Mouse (Mus musculus) midbrain, embryonic 11.5 days (tissue): Measurements from ENCODE around the gene Olfr1120. TPM values are rescaled to one million over a fixed set of nuclear protein-coding genes. Genes with fewer than 3 reads are reported as not detected.
"Not testable (repeated sequence)": the region's sequence is repeated elsewhere in the genome, so short reads cannot be mapped to it uniquely, and the experiment has no call there.

Source experiments
- ATAC-seq: fragments of 200-750 bp; cut with Nextera tagmentation; 2 replicates; pipeline ENCODE4 v1.8.0; 2017; ENCODE audit warnings: moderate TSS enrichment, moderate library complexity; ENCODE audit not compliant: low FRiP score
- DNase-seq: peaks from one replicate; pipeline ENCODE4 v3.0.0; 2015; ENCODE audit warnings: low spot score; ENCODE audit errors: missing footprints
- H3K27ac ChIP-seq: fragments of 300-500 bp; sonication (generic); 2 replicates; pipeline ENCODE4 v1.5.1; 2014; ENCODE audit warnings: low read depth, low read length
- H3K27me3 ChIP-seq: fragments of 300-500 bp; sonication (generic); 2 replicates; pipeline ENCODE4 v1.6.1; 2014; ENCODE audit warnings: mild to moderate bottlenecking, low read length, moderate library complexity, mixed read lengths; ENCODE audit not compliant: control insufficient read depth, insufficient read depth
- H3K36me3 ChIP-seq: fragments of 300-500 bp; sonication (generic); 2 replicates; pipeline ENCODE4 v1.6.1; 2014; ENCODE audit warnings: mild to moderate bottlenecking, low read length, moderate library complexity, mixed read lengths; ENCODE audit not compliant: control insufficient read depth, insufficient read depth
- H3K4me1 ChIP-seq: fragments of 300-500 bp; sonication (generic); 2 replicates; pipeline ENCODE4 v1.6.1; 2014; ENCODE audit warnings: low read length; ENCODE audit not compliant: control insufficient read depth, insufficient read depth
- H3K4me2 ChIP-seq: fragments of 300-500 bp; sonication (generic); 2 replicates; pipeline ENCODE4 v1.6.1; 2014; ENCODE audit warnings: mild to moderate bottlenecking, moderate library complexity
- H3K4me3 ChIP-seq: fragments of 300-500 bp; sonication (generic); 2 replicates; pipeline ENCODE4 v1.5.1; 2014; ENCODE audit warnings: low read depth, low read length
- H3K9ac ChIP-seq: fragments of 300-500 bp; sonication (generic); 2 replicates; pipeline ENCODE4 v1.6.1; 2014; ENCODE audit warnings: low read length
- H3K9me3 ChIP-seq: fragments of 300-500 bp; sonication (generic); 2 replicates; pipeline ENCODE4 v1.6.1; 2016; ENCODE audit warnings: low read length; ENCODE audit not compliant: control insufficient read depth
- WGBS: fragments of 180-500 bp; shearing (Covaris S2); extraction: QIAGEN DNeasy Blood & Tissue Kit; methylation state at CpG from one replicate; pipeline ENCODE4 v1.1.7; 2014; 5-methylcytosine and 5-hydroxymethylcytosine counted together
- polyA plus RNA-seq: library from polyadenylated mRNA; unstranded; fragments of >200 nt; fragmentation: Nextera tagmentation; extraction: Ambion mirVana; gene quantifications from 2 replicates; pipeline ENCODE4 v1.2.1, GENCODE M21; 2014

The Olfr1120 gene
- polyA plus RNA-seq = not detected in 2 replicates

DNA sequence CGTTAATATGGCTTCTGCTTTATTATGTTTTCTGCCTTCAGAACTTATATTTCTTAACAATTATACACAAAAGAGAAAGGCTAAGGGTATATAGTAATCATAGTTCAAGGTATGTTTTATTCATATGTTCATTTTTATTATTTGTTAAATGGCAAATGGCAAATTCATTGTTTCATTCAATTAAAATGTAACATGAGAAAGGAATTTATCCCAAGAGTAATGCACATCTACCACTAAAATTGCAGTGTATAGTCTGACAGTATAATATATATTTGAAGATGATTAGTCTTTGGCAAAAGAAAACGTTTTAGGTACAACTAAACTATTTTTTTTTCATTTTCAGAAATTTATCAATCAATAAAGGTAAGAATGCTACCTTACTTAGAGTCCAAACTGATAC, at the start of gene Olfr1120:
Gene Olfr1120 (plus strand): TSS at position 301 of the 400 bp plus-strand sequence.
- Histone ChIP-seq H3K9ac (no peak within 1 kb of the TSS), H3K9me3 (no peaks in the 10 kb centered on the region), H3K4me3 (no peak within 1 kb of the TSS), H3K4me1 (no peaks in the 10 kb centered on the region), H3K27me3 (no peaks in the 10 kb centered on the region), H3K36me3 (no peaks in the 10 kb centered on the region), H3K27ac (no peak within 1 kb of the TSS), H3K4me2 (no peak within 1 kb of the TSS)
- DNase-seq = no peak
- ATAC-seq = no peak
- 69% methylated on average over 2 of the region's 2 CpGs for WGBS

DNA sequence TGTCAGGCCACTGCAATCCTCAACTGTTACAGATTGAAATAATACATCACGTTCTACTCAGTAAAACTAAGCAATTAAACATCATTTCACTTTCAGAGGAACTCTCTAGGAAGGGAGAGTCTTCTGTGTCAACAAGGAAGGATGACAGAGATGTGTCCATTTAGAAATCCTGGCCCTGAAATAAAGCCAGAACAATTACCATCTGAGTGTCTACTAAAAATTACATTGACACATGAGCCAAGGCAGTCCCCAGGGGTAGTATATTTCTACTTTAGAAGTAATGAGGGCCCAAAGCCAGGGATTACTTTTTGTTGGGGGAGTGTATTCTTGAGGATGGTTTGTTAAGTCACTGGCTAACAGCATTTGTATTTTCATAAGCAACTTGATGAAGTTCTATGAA, 47.3 kb upstream of the Olfr1120 start, which contains the start of gene Olfr1118:
Gene Olfr1118 (plus strand): TSS at position 301 of the 400 bp plus-strand sequence.
- Histone ChIP-seq H3K9ac (no peak within 1 kb of the TSS), H3K27me3 (no peaks in the 10 kb centered on the region), H3K9me3 (no peaks in the 10 kb centered on the region), H3K36me3 (no peaks in the 10 kb centered on the region), H3K4me2 (no peak within 1 kb of the TSS), H3K27ac (no peak within 1 kb of the TSS), H3K4me3 (no peak within 1 kb of the TSS), H3K4me1 (no peaks in the 10 kb centered on the region)
- WGBS = 70% methylated on average over 1 of the region's 1 CpGs
- DNase-seq = no peak
- no peak for ATAC-seq

DNA sequence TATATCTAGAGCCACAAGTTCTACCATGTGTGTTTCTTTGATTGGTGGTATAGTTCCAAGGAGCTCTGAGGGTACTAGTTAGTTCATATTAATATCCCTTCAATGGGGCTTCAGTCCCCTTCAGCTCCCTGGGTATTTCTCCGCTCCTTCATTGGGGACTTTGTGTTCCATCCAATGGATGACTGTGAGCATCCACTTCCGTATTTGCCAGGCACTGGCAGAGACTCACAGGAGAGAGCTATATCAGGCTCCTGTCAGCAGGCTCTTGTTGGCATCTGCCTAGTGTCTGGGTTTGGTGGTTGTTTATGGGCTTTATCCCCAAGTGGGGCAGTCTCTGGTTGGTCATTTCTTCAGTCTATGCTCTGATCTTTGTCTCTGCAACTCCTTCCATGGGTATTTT, 5.5 kb downstream of the Olfr1120 start:
- not testable (repeated sequence) for H3K27me3 ChIP-seq, ATAC-seq, H3K4me2 ChIP-seq, H3K9me3 ChIP-seq, H3K27ac ChIP-seq, H3K9ac ChIP-seq, DNase-seq, H3K4me1 ChIP-seq, H3K4me3 ChIP-seq, H3K36me3 ChIP-seq
- 90% methylated on average over 2 of the region's 2 CpGs for WGBS

DNA sequence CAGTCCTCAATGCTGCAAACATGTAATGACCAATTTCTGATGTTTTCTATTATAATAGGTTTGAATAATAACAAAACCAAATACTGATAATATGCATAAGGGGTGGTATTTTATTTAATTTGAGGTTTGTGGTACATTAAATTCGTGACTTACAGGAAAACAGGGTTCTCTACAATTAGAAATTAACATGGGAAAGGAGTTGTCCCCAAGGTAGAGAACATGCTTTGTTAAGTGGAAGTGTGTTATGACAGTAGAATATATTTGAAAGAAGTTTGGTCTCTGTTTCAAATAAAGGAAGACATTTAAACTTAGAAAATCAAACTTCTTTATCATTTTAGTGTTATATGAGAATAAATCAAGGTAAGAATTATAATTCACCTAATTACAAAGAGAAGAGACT, 15.0 kb downstream of the Olfr1120 start, which contains the start of gene Olfr1121:
Gene Olfr1121 (plus strand): TSS at position 301 of the 400 bp plus-strand sequence.
- ATAC-seq (no peak), DNase-seq (no peak)
- no peaks in the 10 kb centered on the region for H3K9me3 ChIP-seq
- H3K4me2 ChIP-seq = no peak within 1 kb of the TSS
- no peaks in the 10 kb centered on the region for H3K27me3 ChIP-seq
- no peak within 1 kb of the TSS for H3K4me3 ChIP-seq
- H3K4me1 ChIP-seq = no peaks in the 10 kb centered on the region
- no peak within 1 kb of the TSS for H3K9ac ChIP-seq
- WGBS = 42% methylated on average over 1 of the region's 1 CpGs
- H3K36me3 ChIP-seq = no peaks in the 10 kb centered on the region
- H3K27ac ChIP-seq = no peak within 1 kb of the TSS

DNA sequence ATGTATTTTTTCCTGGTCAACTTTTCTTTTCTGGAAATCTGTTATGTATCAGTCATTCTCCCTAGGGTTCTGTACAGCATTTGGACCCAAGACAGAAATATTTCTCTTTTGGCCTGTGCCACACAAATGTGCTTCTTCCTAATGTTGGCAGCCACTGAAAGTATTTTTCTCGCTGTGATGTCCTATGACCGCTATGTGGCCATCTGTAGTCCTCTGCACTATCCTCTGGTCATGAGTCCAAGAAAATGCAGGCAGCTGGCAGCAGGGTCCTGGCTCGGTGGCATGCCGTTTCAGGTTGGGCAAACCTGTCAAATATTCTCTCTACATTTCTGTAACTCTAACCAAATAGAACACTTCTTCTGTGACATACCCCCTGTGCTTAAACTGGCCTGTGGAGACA, 17.1 kb downstream of the Olfr1120 start:
- no peaks in the 10 kb centered on the region for H3K4me1 ChIP-seq
- H3K27me3 ChIP-seq = no peaks in the 10 kb centered on the region
- H3K4me3 ChIP-seq = no peak overlapping the region
- no peak overlapping the region for H3K9ac ChIP-seq
- H3K27ac ChIP-seq = no peak overlapping the region
- H3K4me2 ChIP-seq = no peak overlapping the region
- H3K36me3 ChIP-seq = no peaks in the 10 kb centered on the region
- no peak for DNase-seq
- no peak for ATAC-seq
- no peaks in the 10 kb centered on the region for H3K9me3 ChIP-seq
- WGBS = 91% methylated on average over 4 of the region's 4 CpGs

DNA sequence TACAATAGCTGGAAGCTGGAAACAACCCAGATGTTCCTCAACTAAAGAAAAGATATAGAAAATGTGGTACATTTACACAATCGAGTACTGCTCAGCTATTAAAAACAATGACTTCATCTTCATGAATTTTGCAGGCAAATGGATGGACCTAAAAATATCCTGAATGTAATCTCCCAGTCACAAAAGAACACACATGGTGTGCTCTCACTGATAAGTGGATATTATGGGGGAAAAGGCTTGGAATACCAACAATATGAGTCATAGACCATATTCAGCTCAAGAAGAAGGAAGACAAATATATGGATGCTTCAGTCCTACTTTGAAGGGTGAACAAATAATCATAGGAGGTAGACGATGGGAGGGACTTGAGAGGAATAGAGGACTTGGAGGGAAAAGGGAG, 29.3 kb downstream of the Olfr1120 start:
- H3K4me1 ChIP-seq = no peaks in the 10 kb centered on the region
- WGBS = 83% methylated on average over 2 of the region's 2 CpGs
- H3K4me3 ChIP-seq = no peak overlapping the region
- no peak overlapping the region for H3K27ac ChIP-seq
- ATAC-seq (no peak), DNase-seq (no peak)
- H3K4me2 ChIP-seq = no peak overlapping the region
- no peak overlapping the region for H3K9ac ChIP-seq
- no peaks in the 10 kb centered on the region for H3K9me3 ChIP-seq
- no peaks in the 10 kb centered on the region for H3K27me3 ChIP-seq
- H3K36me3 ChIP-seq = no peaks in the 10 kb centered on the region

DNA sequence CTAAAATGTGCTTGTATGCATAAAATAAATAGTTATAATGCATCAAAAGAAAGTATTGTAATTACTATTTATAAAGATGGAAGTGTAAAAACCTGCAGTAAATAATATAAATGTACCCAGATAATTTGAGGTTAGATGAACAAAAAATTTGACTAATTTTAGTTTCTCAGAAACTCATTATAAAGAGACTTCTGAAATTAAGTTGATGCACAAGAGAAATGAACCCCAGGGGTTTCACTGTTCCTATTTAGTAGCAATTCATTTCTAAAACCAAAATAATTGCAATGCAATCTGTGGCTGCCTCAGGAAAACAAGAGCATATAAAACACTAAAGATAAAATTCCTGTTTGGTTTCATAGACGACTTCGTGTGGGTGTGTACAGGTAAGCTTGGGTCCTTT, 30.9 kb downstream of the Olfr1120 start, which contains the start of gene Olfr1122:
Gene Olfr1122 (plus strand): TSS at position 301 of the 400 bp plus-strand sequence.
- Histone ChIP-seq H3K9me3 (no peaks in the 10 kb centered on the region), H3K27me3 (no peaks in the 10 kb centered on the region), H3K9ac (no peak within 1 kb of the TSS), H3K4me2 (no peak within 1 kb of the TSS), H3K36me3 (no peaks in the 10 kb centered on the region), H3K4me3 (no peak within 1 kb of the TSS), H3K4me1 (no peaks in the 10 kb centered on the region), H3K27ac (no peak within 1 kb of the TSS)
- 86% methylated on average over 2 of the region's 2 CpGs for WGBS
- ATAC-seq (no peak), DNase-seq (no peak)

DNA sequence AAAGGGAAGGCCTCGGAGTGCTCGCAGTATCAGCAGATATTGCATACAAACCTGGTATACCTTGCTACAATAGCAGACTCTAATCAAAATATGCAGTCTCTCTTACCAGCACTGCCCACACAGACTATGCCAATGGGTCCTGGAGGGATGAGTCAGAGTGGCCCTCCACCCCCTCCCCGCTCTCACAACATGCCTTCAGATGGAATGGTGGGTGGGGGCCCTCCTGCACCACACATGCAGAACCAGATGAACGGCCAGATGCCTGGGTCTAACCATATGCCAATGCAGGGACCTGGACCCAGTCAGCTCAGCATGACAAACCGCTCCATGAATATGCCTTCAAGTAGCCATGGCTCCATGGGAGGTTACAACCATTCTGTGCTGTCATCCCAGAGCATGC, 39.0 kb downstream of the Olfr1120 start:
- not testable (repeated sequence) for H3K27me3 ChIP-seq, H3K9ac ChIP-seq, H3K9me3 ChIP-seq, H3K4me2 ChIP-seq, H3K36me3 ChIP-seq, DNase-seq, H3K27ac ChIP-seq, H3K4me1 ChIP-seq, H3K4me3 ChIP-seq
- ATAC-seq = peak; percentile 61
- WGBS = 87% methylated on average over 5 of the region's 5 CpGs

DNA sequence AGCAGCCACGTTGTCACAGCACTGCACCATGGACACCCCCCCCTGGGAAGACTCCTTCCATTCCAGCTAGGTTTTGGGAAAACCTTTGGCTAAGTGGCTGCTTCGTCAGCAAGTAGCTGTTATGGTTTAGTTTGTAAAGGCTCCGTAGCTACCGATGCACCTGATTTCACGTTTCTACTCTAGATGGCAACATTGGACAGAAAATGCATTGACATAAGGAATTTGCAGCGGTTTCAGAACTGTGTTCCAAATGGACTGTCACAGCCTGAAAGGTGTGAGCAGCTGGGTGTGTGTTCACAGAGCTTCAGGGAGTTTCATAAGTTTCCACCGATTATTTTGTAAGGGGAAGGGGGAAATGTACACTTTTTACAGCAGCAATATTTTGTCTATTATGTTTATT, 40.1 kb downstream of the Olfr1120 start:
- H3K9me3 ChIP-seq, H3K4me2 ChIP-seq, H3K36me3 ChIP-seq, H3K4me3 ChIP-seq, DNase-seq, H3K4me1 ChIP-seq, H3K27me3 ChIP-seq, H3K27ac ChIP-seq, ATAC-seq, H3K9ac ChIP-seq: not testable (repeated sequence)
- 85% methylated on average over 7 of the region's 7 CpGs for WGBS
